Mouse (Mus musculus) thymus, adult 18-20 months (tissue): ENCODE data around the gene Cdkl3.

Experiments
- DNase-seq, 2 experiments: peaks; one replicate each; pipeline ENCODE4 v3.0.0; 2022; ENCODE audit warnings: mixed read lengths in 2 of 2

The Cdkl3 gene

GRCm38 (mm10) chr11:52127169-52127568, 123.1 kb downstream of the Cdkl3 start:
- DNase-seq = no peak

GRCm38 (mm10) chr11:52127760-52128159, 123.7 kb downstream of the Cdkl3 start:
- no peak for DNase-seq

- DNase-seq = no peak
Measured at GRCm38 (mm10) chr11:52128316-52129061, 124.5 kb downstream of the Cdkl3 start.

GRCm38 (mm10) chr11:52129171-52129570, 125.2 kb downstream of the Cdkl3 start:
- DNase-seq = no peak

- no peak for DNase-seq
Measured at GRCm38 (mm10) chr11:52129621-52130450, 125.8 kb downstream of the Cdkl3 start.

- no peak for DNase-seq
Measured at GRCm38 (mm10) chr11:52130451-52131068, 126.5 kb downstream of the Cdkl3 start.
